Mouse (Mus musculus): ENCODE measurements around the gene Zdhhc7. TPM values are rescaled to one million over a fixed set of nuclear protein-coding genes. Genes with fewer than 3 reads are reported as not detected.

The Zdhhc7 gene
- polyA plus RNA-seq, 3 experiments from 2014 or later = 5.3 to 6.6 (median 6.2) TPM

DNA sequence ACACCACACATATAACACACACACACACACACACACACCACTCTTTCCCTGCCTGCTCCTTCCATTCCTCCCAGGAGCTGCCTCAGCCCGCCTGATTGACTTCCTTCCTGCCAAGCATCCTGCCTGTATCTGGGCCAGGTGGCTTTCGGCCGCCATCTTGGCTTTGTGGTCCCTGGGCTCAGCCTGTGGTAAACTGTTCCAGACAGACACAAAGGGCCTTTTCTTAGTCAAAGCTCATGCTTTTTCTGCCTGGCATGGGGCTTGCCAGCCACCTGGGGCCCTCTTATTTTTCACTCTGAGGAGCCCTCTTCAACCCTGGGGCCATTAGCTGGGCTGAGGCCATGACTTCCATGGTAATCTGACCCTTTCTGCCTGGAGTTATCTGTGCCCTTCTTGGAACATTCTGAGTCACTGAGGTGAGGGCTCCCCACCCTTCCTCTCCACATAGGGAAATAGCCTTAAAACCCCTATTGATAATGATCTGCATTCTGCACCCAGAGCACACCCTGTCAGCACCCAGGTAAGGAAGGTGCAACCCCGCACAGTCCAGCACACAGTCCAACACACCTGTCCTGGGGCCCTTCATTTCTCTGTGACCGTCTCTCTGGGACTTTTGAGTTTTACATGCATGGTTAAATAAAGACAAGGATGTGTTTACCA, 68.6 kb downstream of the Zdhhc7 start:
- no peak for ATAC-seq

Other genes with a start within 250 kb of the Zdhhc7 start
- 1 to 10 TPM; 6.8 to 8.0 (median 7.1) TPM for gene Klhl36, start 239.2 kb downstream of the Zdhhc7 start, polyA plus RNA-seq (2017; shearing (Covaris generic))
- 10 to 100 TPM; 37.4 to 55.0 (median 43.9) TPM for gene Usp10, start 191.1 kb downstream of the Zdhhc7 start, polyA plus RNA-seq (2017; shearing (Covaris generic))
- 10 to 100 TPM; 10.8 to 14.1 (median 11.8) TPM for gene Gm20388, start 190.6 kb downstream of the Zdhhc7 start, polyA plus RNA-seq (2017; shearing (Covaris generic))
- under 1 TPM in 1 of 3 experiments, not detected in 2; 0.34 TPM for gene Crispld2, start 109.0 kb downstream of the Zdhhc7 start, polyA plus RNA-seq (2017; shearing (Covaris generic))
- under 1 TPM in 1 of 3 experiments, not detected in 2; 0.64 TPM for gene 6430548M08Rik, start 12.7 kb upstream of the Zdhhc7 start, polyA plus RNA-seq (2017; shearing (Covaris generic))
- gene Fam92b, start 76.0 kb upstream of the Zdhhc7 start, polyA plus RNA-seq (2017; shearing (Covaris generic)) = not detected
- 1 to 10 TPM; 2.0 to 4.0 (median 3.2) TPM for gene Gse1, start 127.0 kb upstream of the Zdhhc7 start, polyA plus RNA-seq (2017; shearing (Covaris generic))